ENCODE assay signal across 9 mouse cellular contexts in genomic region chr4:129276453-129276865, GRCm38 (mm10). TPM values are rescaled to one million over a fixed set of nuclear protein-coding genes. Genes with fewer than 3 reads are reported as not detected.
DNase-seq lines count a peak whose midpoint lies in the region; ATAC-seq and TF ChIP-seq lines count a peak whose summit lies in the region.
"Had no signal": no experiment of that assay in that cellular context is flagged by ENCODE, and none has a peak within 500 bp of the region (broad histone marks: within the 10 kb centered on the region; RNA-seq: fewer than 3 reads in every experiment).

No protein-coding gene starts in this region.

- H3K4me1 ChIP-seq in embryonic facial prominence, embryonic 13.5 days = peaks cover 12% of the 10 kb centered on the region
- peaks cover 13% of the 10 kb centered on the region; the same call in 1 of the 2 replicates for H3K4me1 ChIP-seq in kidney, embryonic 15.5 days

- ATAC-seq in embryonic facial prominence, embryonic 13.5 days (ENCODE audit: insufficient number of reproducible peaks, insufficient read depth, low FRiP score, low TSS enrichment, low read depth) = no peak; the same call in 1 of the 2 replicates
- ATAC-seq in kidney, embryonic 15.5 days (replicated peaks; ENCODE audit: low FRiP score) = peak; percentile 44

- no peaks in the 10 kb centered on the region for H3K9me3 ChIP-seq in embryonic facial prominence, embryonic 13.5 days
- H3K9me3 ChIP-seq in kidney, embryonic 15.5 days (replicated peaks) = no peaks in the 10 kb centered on the region
- H3K9me3 ChIP-seq: embryonic facial prominence, embryonic 12.5 days had no signal

- H3K4me2 ChIP-seq in embryonic facial prominence, embryonic 13.5 days = peak overlapping the region; percentile 12; the same call in 1 of the 2 replicates
- no peak overlapping the region; the same call in 1 of the 2 replicates for H3K4me2 ChIP-seq in kidney, embryonic 15.5 days
- peak overlapping the region; percentile 16 for H3K4me2 ChIP-seq in myocyte (ENCODE audit: low read depth)
- H3K4me2 ChIP-seq: embryonic facial prominence, embryonic 12.5 days had no signal

- H3ac ChIP-seq in myocyte (ENCODE audit: control insufficient read depth, insufficient read length) = no peak overlapping the region

- H3K36me3 ChIP-seq in embryonic facial prominence, embryonic 13.5 days = no peaks in the 10 kb centered on the region
- no peaks in the 10 kb centered on the region for H3K36me3 ChIP-seq in kidney, embryonic 15.5 days
- no peaks in the 10 kb centered on the region for H3K36me3 ChIP-seq in myocyte (ENCODE audit: control insufficient read depth, insufficient read depth)
- H3K36me3 ChIP-seq: embryonic facial prominence, embryonic 12.5 days had no signal

- no peak overlapping the region for H3K4me3 ChIP-seq in embryonic facial prominence, embryonic 13.5 days
- no peak overlapping the region for H3K4me3 ChIP-seq in kidney, embryonic 15.5 days (replicated peaks)
- H3K4me3 ChIP-seq in myocyte = no peak overlapping the region
- H3K4me3 ChIP-seq: embryonic facial prominence, embryonic 12.5 days had no signal

- TF ChIP-seq POLR2A in myocyte (IDR thresholded peaks at IDR 0.05; ENCODE audit: insufficient read length, low read depth) = no peak

- H3K79me2 ChIP-seq in myocyte (ENCODE audit: control insufficient read depth, insufficient read depth) = no peaks in the 10 kb centered on the region

- H3K27me3 ChIP-seq in embryonic facial prominence, embryonic 13.5 days = no peaks in the 10 kb centered on the region
- no peaks in the 10 kb centered on the region for H3K27me3 ChIP-seq in kidney, embryonic 15.5 days
- H3K27me3 ChIP-seq in myocyte (ENCODE audit: control insufficient read depth, insufficient read depth, insufficient read length) = no peaks in the 10 kb centered on the region
- H3K27me3 ChIP-seq: embryonic facial prominence, embryonic 12.5 days had no signal

- peak; percentile 98 for DNase-seq in B cell, adult 2 months
- DNase-seq in adrenal gland, postnatal 36 days = peak; percentile 97
- DNase-seq in heart, adult 9 months (ENCODE audit: low spot score in 2 of 2) = peak; percentile 85 to 93
- peak; percentile 93 for DNase-seq in liver
- DNase-seq in spleen, postnatal 36 days (ENCODE audit: low spot score in 2 of 2) = peak; percentile 88 to 91

- 2% methylated on average over 18 of the region's 18 CpGs for WGBS in embryonic facial prominence, embryonic 13.5 days
- under 1% methylated on average over 18 of the region's 18 CpGs for WGBS in kidney, embryonic 15.5 days

- H3K27ac ChIP-seq in embryonic facial prominence, embryonic 13.5 days = no peak overlapping the region
- no peak overlapping the region for H3K27ac ChIP-seq in kidney, embryonic 15.5 days
- H3K27ac ChIP-seq: embryonic facial prominence, embryonic 12.5 days had no signal

- H3K9ac ChIP-seq in embryonic facial prominence, embryonic 13.5 days = no peak overlapping the region; the same call in 1 of the 2 replicates
- no peak overlapping the region for H3K9ac ChIP-seq in kidney, embryonic 15.5 days
- H3K9ac ChIP-seq: embryonic facial prominence, embryonic 12.5 days had no signal

TF ChIP-seq in myocyte, 11 proteins besides CTCF, POLR2A, EP300 and RAD21:
- TF ChIP-seq MAX (IDR thresholded peaks at IDR 0.05; ENCODE audit: low read depth) (no peak), MYOG (IDR thresholded peaks at IDR 0.05; ENCODE audit: control insufficient read depth in 1 of 3, insufficient read depth in 1 of 3, insufficient read length in 2 of 3, low read depth in 2 of 3) (peak in 1 of 3 experiments; percentile 37)
TF ChIP-seq in myocyte: peak in this region for 1.

RNA-seq across cellular contexts. Expression of gene Sync, which starts 11.0 kb away (rescaled TPM):
- under 1 TPM; 0.56 to 0.86 TPM for total RNA-seq in adrenal gland, postnatal 36 days (2021)
- 0.96 and 1.2 TPM in 2 replicates for polyA plus RNA-seq in embryonic facial prominence, embryonic 13.5 days (2015; fragmentation: Nextera tagmentation; extraction: Ambion mirVana)
- polyA plus RNA-seq in kidney, embryonic 15.5 days (2015; fragmentation: Nextera tagmentation; extraction: Ambion mirVana) = 1.1 and 1.6 TPM in 2 replicates
- polyA plus RNA-seq in myocyte (2012; fragmentation: generic; extraction: Trizol) = 51.1 TPM

RNA-seq across cellular contexts. Expression of gene C77080, which starts 15.3 kb away (rescaled TPM):
- 10 to 100 TPM; 15.6 to 19.5 TPM for total RNA-seq in adrenal gland, postnatal 36 days (2021)
- polyA plus RNA-seq in embryonic facial prominence, embryonic 13.5 days (2015; fragmentation: Nextera tagmentation; extraction: Ambion mirVana) = 7.6 and 8.4 TPM in 2 replicates
- polyA plus RNA-seq in kidney, embryonic 15.5 days (2015; fragmentation: Nextera tagmentation; extraction: Ambion mirVana) = 8.3 and 9.1 TPM in 2 replicates
- 25.4 TPM for polyA plus RNA-seq in myocyte (2012; fragmentation: generic; extraction: Trizol)

RNA-seq across cellular contexts. Expression of gene Rbbp4, which starts 58.7 kb away (rescaled TPM):
- 100 to 1,000 TPM; 147 TPM for total RNA-seq in adrenal gland, postnatal 36 days (2021)
- 469 and 486 TPM in 2 replicates for polyA plus RNA-seq in embryonic facial prominence, embryonic 13.5 days (2015; fragmentation: Nextera tagmentation; extraction: Ambion mirVana)
- 430 and 490 TPM in 2 replicates for polyA plus RNA-seq in kidney, embryonic 15.5 days (2015; fragmentation: Nextera tagmentation; extraction: Ambion mirVana)
- 137 TPM for polyA plus RNA-seq in myocyte (2012; fragmentation: generic; extraction: Trizol)

RNA-seq across cellular contexts. Expression of gene Zbtb8os, which starts 59.0 kb away (rescaled TPM):
- total RNA-seq in adrenal gland, postnatal 36 days (2021) = 10 to 100 TPM; 47.3 to 61.4 TPM
- 44.4 and 45.5 TPM in 2 replicates for polyA plus RNA-seq in embryonic facial prominence, embryonic 13.5 days (2015; fragmentation: Nextera tagmentation; extraction: Ambion mirVana)
- 46.9 and 47.5 TPM in 2 replicates for polyA plus RNA-seq in kidney, embryonic 15.5 days (2015; fragmentation: Nextera tagmentation; extraction: Ambion mirVana)
- polyA plus RNA-seq in myocyte (2012; fragmentation: generic; extraction: Trizol) = 34.5 TPM

Comparison
In these comparisons a context has a peak if more than half of its experiments do, and no peak if none do; other contexts are left out.
1. RNA of gene Sync, which starts 11.0 kb away (polyA plus RNA-seq): 51.1 TPM in myocyte (single experiment); 1.1 to 1.6 TPM in kidney, embryonic 15.5 days and 0.96 to 1.2 TPM in embryonic facial prominence, embryonic 13.5 days; every median in the first group is over 10 times any median in the second.
2. Peak in every context shown above with its lines, with median percentiles within 50 percentile points of each other: DNase-seq.